Mouse (Mus musculus): ENCODE results near the gene Slco1c1.

DNA sequence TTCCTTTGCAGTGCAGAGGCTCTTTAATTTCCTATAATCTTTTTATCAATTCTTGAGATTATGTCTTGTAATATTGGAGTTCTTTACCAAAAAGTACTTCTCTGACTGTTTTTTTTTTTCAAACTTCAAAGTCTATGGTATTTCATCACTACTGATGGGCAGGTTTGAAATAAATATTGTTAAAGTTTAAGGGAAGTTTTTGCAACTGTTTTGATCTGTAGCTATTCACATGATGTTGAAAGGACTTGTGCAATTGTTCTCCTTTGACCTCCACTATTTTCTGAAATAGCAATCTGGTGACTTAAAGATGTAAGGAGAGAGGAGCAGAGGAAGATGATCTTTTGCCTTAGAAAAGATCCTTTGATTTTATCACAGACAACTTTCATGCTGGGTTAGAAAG lies 89.8 kb downstream of the Slco1c1 start:
- TF ChIP-seq ZNF384 (IDR thresholded peaks at IDR 0.05; ENCODE audit: low read depth, low read length) (no peak), CHD2 (IDR thresholded peaks at IDR 0.05; ENCODE audit: low read depth, low read length) (no peak), MAFK (IDR thresholded peaks at IDR 0.05; ENCODE audit: insufficient read depth, low read depth, low read length) (no peak), HCFC1 (IDR thresholded peaks at IDR 0.05; ENCODE audit: borderline replicate concordance, insufficient read depth, low read length) (no peak)
